Mouse (Mus musculus): ENCODE results near the gene Uxs1.

Gene Uxs1

GRCm38 (mm10) chr1:43798048-43798447 lies 29.6 kb downstream of the Uxs1 start:
- no peak for DNase-seq (ENCODE audit: low spot score)

GRCm38 (mm10) chr1:43789765-43790164 lies 37.8 kb downstream of the Uxs1 start:
- DNase-seq (ENCODE audit: low spot score): no peak

- DNase-seq (ENCODE audit: low spot score): no peak
Observed at GRCm38 (mm10) chr1:43786711-43787110, 40.9 kb downstream of the Uxs1 start.

- DNase-seq (ENCODE audit: low spot score): no peak
Observed at GRCm38 (mm10) chr1:43785316-43785715, 42.3 kb downstream of the Uxs1 start.

- no peak for DNase-seq (ENCODE audit: low spot score)
Observed at GRCm38 (mm10) chr1:43783186-43783585, 44.4 kb downstream of the Uxs1 start.

- peak; percentile 20 for DNase-seq (ENCODE audit: low spot score)
Observed at GRCm38 (mm10) chr1:43782680-43783079, 44.9 kb downstream of the Uxs1 start.

GRCm38 (mm10) chr1:43781672-43782071 lies 45.9 kb downstream of the Uxs1 start:
- DNase-seq (ENCODE audit: low spot score): no peak

GRCm38 (mm10) chr1:43781195-43781594 lies 46.4 kb downstream of the Uxs1 start:
- no peak for DNase-seq (ENCODE audit: low spot score)

GRCm38 (mm10) chr1:43776106-43776505 lies 51.5 kb downstream of the Uxs1 start:
- DNase-seq (ENCODE audit: low spot score): no peak

- DNase-seq (ENCODE audit: low spot score): no peak
Observed at GRCm38 (mm10) chr1:43774126-43774525, 53.5 kb downstream of the Uxs1 start.

GRCm38 (mm10) chr1:43772694-43773093 lies 54.9 kb downstream of the Uxs1 start:
- no peak for DNase-seq (ENCODE audit: low spot score)

- DNase-seq (ENCODE audit: low spot score): no peak
Observed at GRCm38 (mm10) chr1:43770032-43770431, 57.6 kb downstream of the Uxs1 start.

GRCm38 (mm10) chr1:43769348-43769747 lies 58.3 kb downstream of the Uxs1 start:
- DNase-seq (ENCODE audit: low spot score): no peak

- no peak for DNase-seq (ENCODE audit: low spot score)
Observed at GRCm38 (mm10) chr1:43768385-43768990, 59.1 kb downstream of the Uxs1 start.

- DNase-seq (ENCODE audit: low spot score): no peak
Observed at GRCm38 (mm10) chr1:43766328-43766727, 61.3 kb downstream of the Uxs1 start.

- DNase-seq (ENCODE audit: low spot score): no peak
Observed at GRCm38 (mm10) chr1:43764481-43764880, 63.1 kb downstream of the Uxs1 start.

GRCm38 (mm10) chr1:43760085-43760484 lies 67.5 kb downstream of the Uxs1 start:
- no peak for DNase-seq (ENCODE audit: low spot score)

GRCm38 (mm10) chr1:43754448-43755312 lies 72.9 kb downstream of the Uxs1 start:
- DNase-seq (ENCODE audit: low spot score): no peak

- DNase-seq (ENCODE audit: low spot score): no peak
Observed at GRCm38 (mm10) chr1:43738519-43738894, 89.1 kb downstream of the Uxs1 start.

- peak; percentile 54 for DNase-seq (ENCODE audit: low spot score)
Observed at GRCm38 (mm10) chr1:43737812-43738518, 89.6 kb downstream of the Uxs1 start.

GRCm38 (mm10) chr1:43732657-43733056 lies 94.9 kb downstream of the Uxs1 start:
- DNase-seq (ENCODE audit: low spot score): peak; percentile 22

- DNase-seq (ENCODE audit: low spot score): no peak
Observed at GRCm38 (mm10) chr1:43732100-43732499, 95.5 kb downstream of the Uxs1 start.

GRCm38 (mm10) chr1:43730491-43730924 lies 97.1 kb downstream of the Uxs1 start, which contains the start of gene 1500015O10Rik:
1500015O10Rik (plus strand) TSS chr1:43730602.
- DNase-seq (ENCODE audit: low spot score): no peak

All from layer of hippocampus, adult 9-10 months (tissue).